In the genomic region with DNA sequence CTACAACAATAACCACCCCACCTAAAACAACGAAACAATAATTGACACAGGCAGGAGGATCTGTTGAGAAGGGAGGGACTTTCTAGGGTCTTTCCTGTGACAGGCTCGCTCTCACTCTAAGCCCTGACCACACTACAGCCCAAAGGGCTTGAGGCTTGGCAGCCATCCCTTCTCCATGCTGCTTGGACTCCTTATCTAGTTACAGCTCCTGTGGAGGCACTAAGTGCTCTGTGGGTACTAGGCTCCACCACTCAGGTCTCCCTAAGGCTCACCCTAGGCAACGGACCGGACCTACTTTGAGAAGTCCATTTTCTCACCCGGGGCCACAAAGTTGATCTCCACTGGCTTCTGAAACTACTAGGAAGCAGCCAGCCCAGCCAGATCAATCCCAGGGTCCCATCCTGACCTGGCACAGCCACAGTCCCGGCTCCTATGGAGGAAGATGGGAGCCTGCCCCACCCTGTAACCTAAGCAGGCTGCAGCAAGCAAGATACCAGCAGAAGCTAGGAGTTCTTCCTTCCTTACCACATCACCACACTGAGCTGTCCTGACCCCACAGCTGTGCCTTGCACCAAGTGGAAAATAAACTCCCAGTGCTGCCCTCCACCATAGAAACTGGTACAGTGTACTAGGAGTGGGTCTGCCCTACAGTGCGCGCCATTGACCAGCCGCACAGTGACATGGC, we compare ENCODE assay signal across 16 mouse cellular contexts. TPM values are rescaled to one million over a fixed set of nuclear protein-coding genes. Genes with fewer than 3 reads are reported as not detected.
DNase-seq lines count a peak whose midpoint lies in the region; ATAC-seq and TF ChIP-seq lines count a peak whose summit lies in the region.
"Had no signal": no experiment of that assay in that cellular context is flagged by ENCODE, and none has a peak within 500 bp of the region (broad histone marks: within the 10 kb centered on the region; RNA-seq: fewer than 3 reads in every experiment).

No protein-coding gene starts in this region.

- H3K27ac ChIP-seq in lung, postnatal 0 days (ENCODE audit: low read length): peak overlapping the region; percentile 8; the same call in 1 of the 2 replicates
- H3K27ac ChIP-seq in liver, embryonic 13.5 days: peak overlapping the region; percentile 94
- H3K27ac ChIP-seq: heart, adult 2 months; hindbrain, embryonic 12.5 days; midbrain, embryonic 12.5 days had no signal

- no peak overlapping the region for H3K9ac ChIP-seq in lung, postnatal 0 days (replicated peaks; ENCODE audit: low read depth)
- H3K9ac ChIP-seq in liver, embryonic 13.5 days: peak overlapping the region; percentile 57
- H3K9ac ChIP-seq: hindbrain, embryonic 12.5 days; midbrain, embryonic 12.5 days had no signal

- peaks cover 11% of the 10 kb centered on the region; the same call in 1 of the 2 replicates for H3K4me1 ChIP-seq in lung, postnatal 0 days (ENCODE audit: insufficient read depth, low read depth, low read length)
- H3K4me1 ChIP-seq in liver, embryonic 13.5 days (replicated peaks): peaks cover 75% of the 10 kb centered on the region
- H3K4me1 ChIP-seq: hindbrain, embryonic 12.5 days; midbrain, embryonic 12.5 days had no signal

- TF ChIP-seq EP300 in lung, postnatal 0 days (IDR thresholded peaks at IDR 0.05): no peak

- ATAC-seq in lung, postnatal 0 days: peak; percentile 56
- ATAC-seq in common myeloid progenitor, adult 5-6 weeks (replicated peaks; ENCODE audit: low read depth, poor library complexity, severe bottlenecking): peak; percentile 64
- ATAC-seq in liver, embryonic 13.5 days (ENCODE audit: low read depth): peak; percentile 87
- ATAC-seq: CD4-positive, CD25-positive, alpha-beta regulatory T cell, adult 4 months had no signal

- no peak overlapping the region for H3K4me3 ChIP-seq in lung, postnatal 0 days (ENCODE audit: low read depth, low read length)
- peak overlapping the region; percentile 43 for H3K4me3 ChIP-seq in liver, embryonic 13.5 days (replicated peaks)
- H3K4me3 ChIP-seq: heart, adult 2 months; hindbrain, embryonic 12.5 days; midbrain, embryonic 12.5 days had no signal

- 81% methylated on average over 9 of the region's 9 CpGs for WGBS in lung, postnatal 0 days
- 63% methylated on average over 9 of the region's 9 CpGs for WGBS in liver, embryonic 13.5 days (ENCODE audit: insufficient replicate concordance)

- TF ChIP-seq CTCF in lung, postnatal 0 days (IDR thresholded peaks at IDR 0.05): no peak

- peak; percentile 25 for DNase-seq in lung, postnatal 0 days (ENCODE audit: low spot score)
- DNase-seq in lung, postnatal 4 days: no peak
- peak; percentile 53 for DNase-seq in liver, embryonic 13.5 days
- DNase-seq in spleen, postnatal 36 days (ENCODE audit: low spot score in 2 of 2): peak; percentile 31 to 56
- no peak for DNase-seq in adrenal gland, postnatal 10 days
- DNase-seq in ovary, postnatal 36 days (ENCODE audit: low spot score): no peak
- DNase-seq in cerebellum, postnatal 36 days: no peak
- DNase-seq: cerebellum, postnatal 25 days; heart, adult 2 months; kidney, adult 8-10 months; lung, adult 2 months had no signal

- no peaks in the 10 kb centered on the region for H3K27me3 ChIP-seq in lung, postnatal 0 days (replicated peaks; ENCODE audit: insufficient read depth, low read length)
- no peaks in the 10 kb centered on the region for H3K27me3 ChIP-seq in liver, embryonic 13.5 days
- H3K27me3 ChIP-seq: hindbrain, embryonic 12.5 days; midbrain, embryonic 12.5 days had no signal

- H3K36me3 ChIP-seq in lung, postnatal 0 days (ENCODE audit: insufficient read depth, low read length): 0 out of 2 replicates have a peak, but pooled peaks cover 5% of the 10 kb centered on the region
- H3K36me3 ChIP-seq in liver, embryonic 13.5 days: peaks cover 36% of the 10 kb centered on the region

- H3K9me3 ChIP-seq in lung, postnatal 0 days (ENCODE audit: low read length): no peaks in the 10 kb centered on the region
- no peaks in the 10 kb centered on the region for H3K9me3 ChIP-seq in liver, embryonic 13.5 days (replicated peaks)
- H3K9me3 ChIP-seq: hindbrain, embryonic 12.5 days; midbrain, embryonic 12.5 days had no signal

- no peak overlapping the region for H3K4me2 ChIP-seq in lung, postnatal 0 days (replicated peaks; ENCODE audit: low read depth, low read length)
- peak overlapping the region; percentile 59 for H3K4me2 ChIP-seq in liver, embryonic 13.5 days
- H3K4me2 ChIP-seq: hindbrain, embryonic 12.5 days; midbrain, embryonic 12.5 days had no signal

RNA-seq across cellular contexts. Expression of a gene that starts 41.6 kb away (rescaled TPM):
- 17.6 and 20.3 TPM in 2 replicates for polyA plus RNA-seq in lung, postnatal 0 days (2015; fragmentation: Nextera tagmentation; extraction: Ambion mirVana)
- total RNA-seq in common myeloid progenitor, adult 5-6 weeks (2017): 59.1 and 69.4 TPM in 2 replicates
- 13.2 and 13.3 TPM in 2 replicates for polyA plus RNA-seq in liver, embryonic 13.5 days (2015; fragmentation: Nextera tagmentation; extraction: Ambion mirVana)
- total RNA-seq in adrenal gland, postnatal 10 days (2021): 100 to 1,000 TPM; 132 to 137 TPM

RNA-seq across cellular contexts. Expression of a gene that starts 50.1 kb away (rescaled TPM):
- polyA plus RNA-seq in lung, postnatal 0 days (2015; fragmentation: Nextera tagmentation; extraction: Ambion mirVana): 1.0 and 1.2 TPM in 2 replicates
- not detected in 2 replicates for total RNA-seq in common myeloid progenitor, adult 5-6 weeks (2017)
- polyA plus RNA-seq in liver, embryonic 13.5 days (2015; fragmentation: Nextera tagmentation; extraction: Ambion mirVana): not detected in 2 replicates
- not detected for total RNA-seq in adrenal gland, postnatal 10 days (2021)
- total RNA-seq: heart, adult 2 months had no signal
- polyA plus RNA-seq: CD4-positive, CD25-positive, alpha-beta regulatory T cell, adult 4 months; neural tube, embryonic 11.5 days had no signal

RNA-seq across cellular contexts. Expression of a gene that starts 59.1 kb away (rescaled TPM):
- polyA plus RNA-seq in lung, postnatal 0 days (2015; fragmentation: Nextera tagmentation; extraction: Ambion mirVana): 172 and 185 TPM in 2 replicates
- total RNA-seq in common myeloid progenitor, adult 5-6 weeks (2017): 116 and 132 TPM in 2 replicates
- 182 and 183 TPM in 2 replicates for polyA plus RNA-seq in liver, embryonic 13.5 days (2015; fragmentation: Nextera tagmentation; extraction: Ambion mirVana)
- total RNA-seq in adrenal gland, postnatal 10 days (2021): 100 to 1,000 TPM in 1 of 2 experiments, 10 to 100 TPM in 1; 94.8 to 102 TPM

Comparison
In these comparisons a context has a peak if more than half of its experiments do, and no peak if none do; other contexts are left out.
1. DNase-seq: peak in lung, postnatal 0 days (single experiment), liver, embryonic 13.5 days (single experiment) and spleen, postnatal 36 days (2 of 2); none in lung, postnatal 4 days (0 of 2), adrenal gland, postnatal 10 days (single experiment), ovary, postnatal 36 days (single experiment) and cerebellum, postnatal 36 days (0 of 2).
2. Peak in every context shown above with its lines, with median percentiles within 50 percentile points of each other: ATAC-seq.